Mouse (Mus musculus) adrenal gland, adult 8-10 months (tissue): ENCODE results near the gene Ntn1. TPM values are rescaled to one million over a fixed set of nuclear protein-coding genes. Genes with fewer than 3 reads are reported as not detected.

Experiments
- DNase-seq: peaks from one replicate; pipeline ENCODE4 v3.0.0; 2022
- total RNA-seq, 4 experiments: library from RNA; stranded (reverse); gene quantifications; 2 replicates each; pipeline ENCODE4 v1.2.4; 2022

The Ntn1 gene
- total RNA-seq, 4 experiments from 2014 or later: 14.3 to 20.8 (median 16.2) TPM

- no peak for DNase-seq
These were observed 5.0 kb upstream of the Ntn1 start for GRCm38 (mm10) chr11:68405576-68405975.

- DNase-seq: no peak
These were observed 3.6 kb upstream of the Ntn1 start for GRCm38 (mm10) chr11:68404185-68404584.

- DNase-seq: no peak
These were observed 805 bp upstream of the Ntn1 start for GRCm38 (mm10) chr11:68401428-68401827.

- DNase-seq: no peak
These were observed 477 bp downstream of the Ntn1 start for GRCm38 (mm10) chr11:68400021-68400671.

- no peak for DNase-seq
These were observed 1.0 kb downstream of the Ntn1 start for GRCm38 (mm10) chr11:68399548-68400020.

GRCm38 (mm10) chr11:68398891-68399547 is 1.6 kb downstream of the Ntn1 start:
- DNase-seq: no peak

- DNase-seq: no peak
These were observed 5.1 kb downstream of the Ntn1 start for GRCm38 (mm10) chr11:68395546-68395945.

- no peak for DNase-seq
These were observed 5.9 kb downstream of the Ntn1 start for GRCm38 (mm10) chr11:68394749-68395148.

GRCm38 (mm10) chr11:68393897-68394490 is 6.6 kb downstream of the Ntn1 start:
- DNase-seq: no peak

GRCm38 (mm10) chr11:68390381-68391287 is 10.0 kb downstream of the Ntn1 start:
- DNase-seq: no peak

- DNase-seq: no peak
These were observed 11.0 kb downstream of the Ntn1 start for GRCm38 (mm10) chr11:68389621-68390020.

- DNase-seq: no peak
These were observed 12.0 kb downstream of the Ntn1 start for GRCm38 (mm10) chr11:68388655-68389015.

GRCm38 (mm10) chr11:68387971-68388654 is 12.5 kb downstream of the Ntn1 start:
- no peak for DNase-seq

- no peak for DNase-seq
These were observed 13.2 kb downstream of the Ntn1 start for GRCm38 (mm10) chr11:68387441-68387760.

GRCm38 (mm10) chr11:68386589-68387440 is 13.8 kb downstream of the Ntn1 start:
- DNase-seq: no peak

GRCm38 (mm10) chr11:68385921-68386588 is 14.6 kb downstream of the Ntn1 start:
- DNase-seq: no peak

GRCm38 (mm10) chr11:68385021-68385821 is 15.4 kb downstream of the Ntn1 start:
- no peak for DNase-seq

GRCm38 (mm10) chr11:68384592-68385020 is 16.0 kb downstream of the Ntn1 start:
- DNase-seq: no peak

GRCm38 (mm10) chr11:68384131-68384530 is 16.5 kb downstream of the Ntn1 start:
- no peak for DNase-seq

- DNase-seq: no peak
These were observed 17.1 kb downstream of the Ntn1 start for GRCm38 (mm10) chr11:68383519-68383918.
